Mouse (Mus musculus) neural tube, embryonic 14.5 days (tissue): Measurements from ENCODE around the gene Got2. TPM values are rescaled to one million over a fixed set of nuclear protein-coding genes. Genes with fewer than 3 reads are reported as not detected.
"Not testable (repeated sequence)": the region's sequence is repeated elsewhere in the genome, so short reads cannot be mapped to it uniquely, and the experiment has no call there.

Source experiments
- ATAC-seq: fragments of 200-750 bp; cut with Nextera tagmentation; 2 replicates; pipeline ENCODE4 v1.8.0; 2017; ENCODE audit warnings: low read depth, mild to moderate bottlenecking, moderate TSS enrichment, moderate library complexity
- H3K27ac ChIP-seq: fragments of 300-500 bp; sonication (generic); 2 replicates; pipeline ENCODE4 v1.5.1; 2014; ENCODE audit warnings: low read depth, mild to moderate bottlenecking, control low read depth, low read length, moderate library complexity, mixed read lengths
- H3K27me3 ChIP-seq: fragments of 300-500 bp; sonication (generic); 2 replicates; pipeline ENCODE4 v1.6.1; 2014; ENCODE audit warnings: low read length; ENCODE audit not compliant: control insufficient read depth, insufficient read depth
- H3K36me3 ChIP-seq: fragments of 300-500 bp; sonication (generic); 2 replicates; pipeline ENCODE4 v1.6.1; 2014; ENCODE audit warnings: low read length, mixed read lengths; ENCODE audit not compliant: control insufficient read depth, insufficient read depth
- H3K4me1 ChIP-seq: fragments of 300-500 bp; sonication (generic); 2 replicates; pipeline ENCODE4 v1.6.1; 2014; ENCODE audit warnings: low read length; ENCODE audit not compliant: control insufficient read depth, insufficient read depth
- H3K4me2 ChIP-seq: fragments of 300-500 bp; sonication (generic); 2 replicates; pipeline ENCODE4 v1.6.1; 2014; ENCODE audit warnings: mild to moderate bottlenecking, low read depth, low read length, control low read depth
- H3K4me3 ChIP-seq: fragments of 300-500 bp; sonication (generic); 2 replicates; pipeline ENCODE4 v1.5.1; 2014; ENCODE audit warnings: low read depth, low read length, control low read depth, mixed read lengths
- H3K9ac ChIP-seq: fragments of 300-500 bp; sonication (generic); replicated peaks from 2 replicates; pipeline ENCODE4 v1.6.1; 2014; ENCODE audit warnings: low read depth, mild to moderate bottlenecking, control low read depth, low read length, mixed read lengths
- H3K9me3 ChIP-seq: fragments of 300-500 bp; sonication (generic); 2 replicates; pipeline ENCODE4 v1.6.1; 2016; ENCODE audit warnings: low read length; ENCODE audit not compliant: control insufficient read depth
- WGBS: fragments of 180-500 bp; shearing (Covaris S2); extraction: QIAGEN DNeasy Blood & Tissue Kit; methylation state at CpG from one replicate; pipeline ENCODE4 v1.1.7; 2014; 5-methylcytosine and 5-hydroxymethylcytosine counted together
- polyA plus RNA-seq: library from polyadenylated mRNA; unstranded; fragments of >200 nt; fragmentation: Nextera tagmentation; extraction: Ambion mirVana; gene quantifications from 2 replicates; pipeline ENCODE4 v1.2.1, GENCODE M21; 2014

Got2 gene
- polyA plus RNA-seq, 1 experiment from 2014 or later: 104 TPM

DNA sequence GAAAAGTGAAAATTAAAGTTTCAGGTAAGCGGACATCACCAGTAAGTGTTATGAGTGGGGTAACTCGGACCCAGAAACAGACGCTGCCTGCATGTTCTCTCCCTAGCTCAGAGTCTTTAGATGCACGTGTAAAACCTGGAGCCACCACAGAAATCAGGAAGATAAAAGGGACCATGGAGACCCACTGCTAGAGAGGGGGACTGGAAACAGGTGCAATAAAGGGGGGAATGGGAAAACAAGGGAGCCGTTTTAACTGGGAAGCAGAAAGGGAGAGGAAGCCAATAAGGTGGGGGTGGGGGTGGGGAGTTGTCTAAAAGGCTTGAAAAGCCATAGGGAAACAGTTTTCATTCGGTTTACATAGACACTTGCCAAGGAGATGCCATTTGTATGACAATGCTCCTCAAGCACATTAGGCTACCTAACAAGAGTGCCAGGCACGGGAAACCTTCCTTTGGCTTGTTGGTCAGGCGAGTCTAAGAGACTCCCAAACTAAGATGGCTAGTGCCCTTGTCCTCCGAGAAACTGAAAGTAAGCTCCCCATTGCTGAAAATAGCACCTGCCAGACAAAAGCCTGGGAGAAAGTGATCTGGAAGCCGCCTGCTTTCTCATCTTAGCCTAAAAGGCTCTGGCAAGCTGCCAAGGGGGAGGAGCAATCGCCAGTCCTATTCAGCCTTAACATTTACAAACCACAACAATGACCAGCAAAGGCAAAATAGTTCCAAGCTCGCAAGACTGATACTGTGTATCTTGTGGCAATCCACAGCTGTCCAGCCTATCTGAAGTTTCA, 10.0 kb downstream of the Got2 start:
- peak overlapping the region; percentile 64 for H3K27ac ChIP-seq
- no peaks in the 10 kb centered on the region for H3K4me1 ChIP-seq
- no peaks in the 10 kb centered on the region for H3K27me3 ChIP-seq
- peak overlapping the region; percentile 18; the same call in 1 of the 2 replicates for H3K9ac ChIP-seq
- H3K4me2 ChIP-seq: peak overlapping the region; percentile 48
- peaks cover 29% of the 10 kb centered on the region for H3K36me3 ChIP-seq
- H3K4me3 ChIP-seq: no peak overlapping the region
- 26% methylated on average over 12 of the region's 12 CpGs for WGBS
- H3K9me3 ChIP-seq: no peaks in the 10 kb centered on the region
- ATAC-seq: peak; percentile 46; the same call in 1 of the 2 replicates

DNA sequence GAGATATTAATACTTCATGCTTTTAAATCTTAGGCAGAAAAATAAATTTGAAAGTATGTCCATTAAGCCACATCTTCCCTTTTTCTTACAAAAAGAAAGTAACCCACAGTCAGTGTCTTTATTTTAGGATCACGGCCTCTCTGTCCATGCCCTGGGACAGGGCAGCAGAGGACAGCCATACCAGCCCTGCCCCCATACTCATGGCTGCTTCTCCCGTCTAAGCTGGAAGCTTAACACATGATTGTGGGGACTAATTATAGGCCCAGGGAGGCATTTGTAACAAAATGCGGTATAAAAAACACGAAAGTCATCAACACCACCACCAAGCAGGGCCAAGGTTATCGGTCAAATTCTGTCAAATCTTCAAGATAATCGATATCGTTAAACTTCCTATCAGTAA, 13.1 kb downstream of the Got2 start:
- Histone ChIP-seq H3K9me3 (no peaks in the 10 kb centered on the region), H3K36me3 (peaks cover 50% of the 10 kb centered on the region), H3K4me1 (no peaks in the 10 kb centered on the region), H3K4me2 (no peak overlapping the region), H3K4me3 (no peak overlapping the region), H3K27me3 (no peaks in the 10 kb centered on the region), H3K27ac (no peak overlapping the region), H3K9ac (no peak overlapping the region)
- WGBS: 98% methylated on average over 7 of the region's 7 CpGs
- ATAC-seq: no peak

GRCm38 (mm10) chr8:95871690-95872089, 16.7 kb downstream of the Got2 start:
- ATAC-seq: no peak
- Histone ChIP-seq H3K27me3 (no peaks in the 10 kb centered on the region), H3K4me1 (no peaks in the 10 kb centered on the region), H3K9me3 (no peaks in the 10 kb centered on the region), H3K4me3 (no peak overlapping the region), H3K9ac (no peak overlapping the region), H3K4me2 (no peak overlapping the region), H3K27ac (no peak overlapping the region), H3K36me3 (peaks cover 76% of the 10 kb centered on the region)
- WGBS: 95% methylated on average over 16 of the region's 16 CpGs

DNA sequence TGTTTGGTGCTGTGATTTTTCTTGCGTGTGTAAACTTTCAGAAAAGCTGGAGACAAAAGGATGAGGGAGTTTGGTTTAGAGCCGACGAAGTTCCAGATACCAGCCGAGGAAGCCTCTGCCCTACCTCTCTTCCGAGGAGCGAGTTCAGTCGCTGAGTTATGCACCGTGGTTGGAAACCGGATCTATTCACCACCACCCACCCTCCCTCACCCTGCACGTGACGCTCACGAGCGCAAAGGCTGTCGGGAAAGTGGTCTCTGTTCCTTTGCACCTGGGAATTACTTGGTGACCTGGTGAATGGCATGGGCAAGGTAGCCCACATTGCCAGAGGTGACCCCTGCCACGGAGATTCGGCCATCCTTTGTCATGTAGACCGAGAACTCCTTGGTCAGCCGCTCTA, 23.5 kb downstream of the Got2 start:
- WGBS: 95% methylated on average over 17 of the region's 18 CpGs
- not testable (repeated sequence) for H3K4me1 ChIP-seq

DNA sequence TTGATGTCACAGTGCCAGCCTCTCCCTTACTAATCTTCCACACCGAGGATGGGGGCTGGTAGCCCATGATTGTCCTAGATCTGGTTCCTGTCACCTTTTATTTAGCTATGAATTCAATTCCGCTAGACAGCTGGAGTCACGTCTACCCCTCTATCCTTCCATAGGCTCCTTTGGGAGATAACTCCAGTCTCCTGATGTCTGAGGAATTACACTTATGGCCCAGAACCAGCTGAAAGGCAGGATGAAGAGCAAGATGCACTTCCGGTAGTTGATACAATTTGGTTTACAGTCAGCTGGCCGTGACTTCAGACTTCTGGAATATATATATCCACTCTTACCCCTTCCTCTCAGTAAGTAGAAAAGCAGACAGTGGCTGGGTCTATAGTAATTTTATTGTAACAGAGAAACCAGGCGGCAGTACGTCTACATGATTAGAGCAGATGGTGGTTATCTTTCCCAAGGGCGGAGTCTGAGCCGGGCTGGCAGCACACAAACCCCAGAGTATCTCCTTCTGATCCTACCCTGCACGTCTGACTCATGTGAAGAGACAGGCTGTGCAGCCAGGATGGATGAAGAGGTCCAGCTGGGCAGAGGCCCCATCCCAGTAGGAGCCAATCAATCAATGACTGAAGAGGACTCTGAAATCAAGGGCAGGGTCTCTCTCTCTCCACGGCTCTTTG, 24.4 kb downstream of the Got2 start:
- H3K27me3 ChIP-seq, ATAC-seq, H3K9ac ChIP-seq, H3K9me3 ChIP-seq, H3K4me3 ChIP-seq, H3K27ac ChIP-seq, H3K4me1 ChIP-seq, H3K4me2 ChIP-seq: not testable (repeated sequence)
- peaks cover 27% of the 10 kb centered on the region for H3K36me3 ChIP-seq
- 70% methylated on average over 10 of the region's 11 CpGs for WGBS

More for the DNA sequence above, 23.5 kb downstream of the Got2 start:
- H3K27ac ChIP-seq, H3K9me3 ChIP-seq, H3K27me3 ChIP-seq, H3K4me3 ChIP-seq, H3K9ac ChIP-seq, H3K4me2 ChIP-seq, ATAC-seq: not testable (repeated sequence)
- peaks cover 34% of the 10 kb centered on the region for H3K36me3 ChIP-seq

DNA sequence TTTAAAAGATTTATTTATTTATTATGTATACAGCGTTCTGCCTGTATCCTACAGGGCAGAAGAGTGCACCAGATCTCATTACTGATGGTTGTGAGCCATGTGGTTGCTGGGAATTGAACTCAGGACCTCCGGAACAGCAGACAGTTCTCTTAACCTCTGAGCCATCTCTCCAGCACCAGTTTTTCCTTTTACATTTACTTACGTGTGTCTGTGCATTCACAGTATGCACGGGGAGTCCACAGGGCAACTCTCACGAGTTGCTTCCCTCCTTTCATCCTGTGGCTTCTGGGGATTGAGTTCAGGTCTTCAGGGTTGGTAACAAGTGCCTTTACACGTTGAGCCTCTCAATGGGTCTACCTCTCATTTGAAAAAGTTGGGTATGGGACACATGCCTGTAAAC, 34.2 kb downstream of the Got2 start:
- H3K4me1 ChIP-seq: peaks cover 7% of the 10 kb centered on the region
- H3K9me3 ChIP-seq: no peaks in the 10 kb centered on the region
- 90% methylated on average over 6 of the region's 6 CpGs for WGBS
- no peak overlapping the region for H3K4me2 ChIP-seq
- no peaks in the 10 kb centered on the region for H3K36me3 ChIP-seq
- H3K4me3 ChIP-seq: no peak overlapping the region
- ATAC-seq: no peak
- no peaks in the 10 kb centered on the region for H3K27me3 ChIP-seq
- H3K9ac ChIP-seq: no peak overlapping the region
- no peak overlapping the region for H3K27ac ChIP-seq

GRCm38 (mm10) chr8:95853102-95853843, 35.1 kb downstream of the Got2 start, which contains the start of gene Slc38a7:
Gene Slc38a7 (minus strand): TSS chr8:95853539.
- 9% methylated on average over 22 of the region's 22 CpGs for WGBS
- no peaks in the 10 kb centered on the region for H3K27me3 ChIP-seq
- no peaks in the 10 kb centered on the region for H3K36me3 ChIP-seq
- peak within 1 kb of the TSS; percentile 67 for H3K4me3 ChIP-seq
- peak within 1 kb of the TSS; percentile 75 for H3K4me2 ChIP-seq
- H3K9ac ChIP-seq: peak within 1 kb of the TSS; percentile 69
- peaks cover 7% of the 10 kb centered on the region for H3K4me1 ChIP-seq
- peak; percentile 98 for ATAC-seq
- H3K27ac ChIP-seq: no peak within 1 kb of the TSS
- H3K9me3 ChIP-seq: no peaks in the 10 kb centered on the region

DNA sequence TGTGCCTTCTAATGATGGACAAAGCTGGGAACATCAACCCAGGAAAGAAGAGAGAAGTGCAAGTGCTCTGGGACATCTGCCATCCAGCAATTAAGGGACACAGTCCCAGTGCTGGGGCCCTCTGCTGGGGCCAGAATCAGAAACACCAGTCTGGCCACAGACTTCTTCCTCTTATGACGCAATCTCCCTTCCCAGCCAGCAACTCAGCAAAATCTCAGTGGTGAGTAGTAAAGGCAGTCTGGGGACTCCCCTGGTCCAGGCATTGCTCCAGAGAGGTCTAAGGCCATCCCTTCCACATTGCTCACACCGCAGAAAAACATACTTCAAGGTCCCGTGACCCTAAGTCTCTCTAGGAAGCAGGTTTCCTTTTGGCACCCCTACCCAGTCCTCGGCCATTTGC, 36.1 kb downstream of the Got2 start:
- Histone ChIP-seq H3K27me3 (no peaks in the 10 kb centered on the region), H3K4me1 (peaks cover 7% of the 10 kb centered on the region), H3K27ac (no peak overlapping the region), H3K4me3 (peak overlapping the region; percentile 67; the same call in 1 of the 2 replicates), H3K9me3 (no peaks in the 10 kb centered on the region), H3K36me3 (no peaks in the 10 kb centered on the region), H3K4me2 (peak overlapping the region; percentile 75), H3K9ac (0 out of 2 replicates have a peak overlapping the region, but pooled peaks have one; percentile 69)
- WGBS: 76% methylated on average over 4 of the region's 4 CpGs
- ATAC-seq: no peak
